Mouse (Mus musculus) small intestine, adult 2 months (tissue): ENCODE data around the gene Sspn. TPM values are rescaled to one million over a fixed set of nuclear protein-coding genes. Genes with fewer than 3 reads are reported as not detected.

Source experiments
- H3K27ac ChIP-seq: fragments of 200-500 bp; 2 replicates; pipeline ENCODE4 v1.5.1; 2012; ENCODE audit warnings: low read depth, low read length, control low read depth, inconsistent platforms; ENCODE audit not compliant: insufficient read depth
- H3K27me3 ChIP-seq: fragments of 200-500 bp; 2 replicates; pipeline ENCODE4 v1.6.1; 2012; ENCODE audit warnings: mild to moderate bottlenecking, moderate library complexity, low read length, inconsistent platforms; ENCODE audit not compliant: control insufficient read depth, insufficient read depth
- H3K36me3 ChIP-seq: fragments of 200-500 bp; 2 replicates; pipeline ENCODE4 v1.6.1; 2012; ENCODE audit warnings: mild to moderate bottlenecking, low read length, control low read depth, inconsistent platforms; ENCODE audit not compliant: control insufficient read depth, insufficient read depth
- H3K4me1 ChIP-seq: fragments of 200-500 bp; 2 replicates; pipeline ENCODE4 v1.6.1; 2012; ENCODE audit warnings: low read length, inconsistent platforms, mixed read lengths; ENCODE audit not compliant: control insufficient read depth, insufficient read depth, insufficient read length
- H3K4me3 ChIP-seq: fragments of 200-500 bp; 2 replicates; pipeline ENCODE4 v1.5.1; 2012; ENCODE audit warnings: low read depth, mild to moderate bottlenecking, control low read depth, inconsistent platforms, low read length, moderate library complexity
- CTCF ChIP-seq: fragments of 200-500 bp; IDR thresholded peaks from 2 replicates; pipeline ENCODE4 v1.5.1; 2012; ENCODE audit warnings: low read depth, mild to moderate bottlenecking, control low read depth, inconsistent platforms, low read length, moderate library complexity, mixed read lengths; ENCODE audit not compliant: insufficient replicate concordance, insufficient read length; ENCODE audit errors: extremely low read depth
- POLR2A ChIP-seq: fragments of 200-500 bp; IDR thresholded peaks from 2 replicates; pipeline ENCODE4 v1.6.1; 2012; ENCODE audit warnings: low read depth, mild to moderate bottlenecking, control low read depth, inconsistent platforms, low read length, moderate library complexity
- WGBS: fragments of 180-500 bp; shearing (Covaris S2); methylation state at CpG from one replicate; pipeline ENCODE4 v1.1.7; 2018; 5-methylcytosine and 5-hydroxymethylcytosine counted together
- polyA plus RNA-seq: library from polyadenylated mRNA; depleted of rRNA; stranded (reverse); fragments of >200 nt; gene quantifications from 2 replicates; pipeline ENCODE4 v1.2.3, GENCODE M21; 2012

Sspn gene
- polyA plus RNA-seq, 1 experiment, result 1.2 TPM

DNA sequence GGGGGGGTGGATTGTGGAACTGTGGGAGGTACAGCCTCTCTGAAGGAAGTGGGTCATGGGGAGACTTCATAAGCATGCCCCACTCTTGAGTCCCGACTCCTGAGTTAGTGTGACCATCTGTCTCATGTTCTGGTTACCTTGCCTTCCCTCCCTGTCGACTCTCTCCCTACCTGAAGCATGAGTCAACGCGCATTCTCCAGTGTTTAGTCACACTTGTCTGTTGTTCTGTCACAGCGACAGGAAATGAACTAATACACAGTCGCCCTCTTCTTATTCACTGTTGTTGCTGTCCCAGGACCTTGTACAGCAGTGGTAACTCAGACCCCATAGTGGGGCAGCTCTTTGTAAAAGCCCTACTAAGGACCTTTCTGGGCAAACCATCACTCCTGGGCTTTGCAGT is 41.4 kb downstream of the Sspn start:
- 73% methylated on average over 6 of the region's 6 CpGs for WGBS
- Histone ChIP-seq H3K36me3 (no peaks in the 10 kb centered on the region), H3K27me3 (no peaks in the 10 kb centered on the region), H3K4me3 (no peak overlapping the region), H3K4me1 (no peaks in the 10 kb centered on the region), H3K27ac (no peak overlapping the region)
- TF ChIP-seq POLR2A, result no peak
- no peak for TF ChIP-seq CTCF

- Histone ChIP-seq H3K27me3 (no peaks in the 10 kb centered on the region), H3K4me3 (no peak overlapping the region), H3K36me3 (no peaks in the 10 kb centered on the region), H3K27ac (no peak overlapping the region), H3K4me1 (no peaks in the 10 kb centered on the region)
- 73% methylated on average over 5 of the region's 5 CpGs for WGBS
- TF ChIP-seq POLR2A (no peak), CTCF (no peak)
Observed at GRCm38 (mm10) chr6:145973356-145973755, 41.9 kb downstream of the Sspn start.

DNA sequence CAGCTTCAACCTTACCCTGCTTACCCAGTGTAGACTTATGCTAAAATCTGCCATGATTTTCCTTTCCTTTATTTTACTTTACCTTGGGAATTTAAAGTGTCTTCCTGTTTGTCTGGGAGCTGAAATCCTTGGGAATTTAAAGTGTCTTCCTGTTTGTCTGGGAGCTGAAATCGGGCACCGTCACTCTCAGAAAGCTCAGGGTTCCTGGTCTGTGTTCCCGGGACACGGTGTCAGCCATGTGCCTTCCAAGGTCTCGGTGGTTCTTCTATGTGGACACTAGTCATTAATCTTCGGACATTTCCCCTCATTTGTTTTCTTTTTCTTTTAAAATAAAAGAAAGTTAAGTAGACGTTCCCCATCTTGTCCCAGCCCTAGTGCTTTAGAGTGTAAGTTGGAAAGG is 43.3 kb downstream of the Sspn start:
- 69% methylated on average over 7 of the region's 7 CpGs for WGBS
- Histone ChIP-seq H3K27ac (no peak overlapping the region), H3K4me3 (no peak overlapping the region), H3K36me3 (no peaks in the 10 kb centered on the region), H3K4me1 (no peaks in the 10 kb centered on the region), H3K27me3 (no peaks in the 10 kb centered on the region)
- TF ChIP-seq POLR2A (no peak), CTCF (no peak)

- Histone ChIP-seq H3K4me1 (no peaks in the 10 kb centered on the region), H3K36me3 (no peaks in the 10 kb centered on the region), H3K27ac (no peak overlapping the region), H3K4me3 (no peak overlapping the region), H3K27me3 (no peaks in the 10 kb centered on the region)
- 70% methylated on average over 3 of the region's 3 CpGs for WGBS
- TF ChIP-seq CTCF, result no peak
- TF ChIP-seq POLR2A, result no peak
Observed at GRCm38 (mm10) chr6:145977344-145977743, 45.9 kb downstream of the Sspn start.

DNA sequence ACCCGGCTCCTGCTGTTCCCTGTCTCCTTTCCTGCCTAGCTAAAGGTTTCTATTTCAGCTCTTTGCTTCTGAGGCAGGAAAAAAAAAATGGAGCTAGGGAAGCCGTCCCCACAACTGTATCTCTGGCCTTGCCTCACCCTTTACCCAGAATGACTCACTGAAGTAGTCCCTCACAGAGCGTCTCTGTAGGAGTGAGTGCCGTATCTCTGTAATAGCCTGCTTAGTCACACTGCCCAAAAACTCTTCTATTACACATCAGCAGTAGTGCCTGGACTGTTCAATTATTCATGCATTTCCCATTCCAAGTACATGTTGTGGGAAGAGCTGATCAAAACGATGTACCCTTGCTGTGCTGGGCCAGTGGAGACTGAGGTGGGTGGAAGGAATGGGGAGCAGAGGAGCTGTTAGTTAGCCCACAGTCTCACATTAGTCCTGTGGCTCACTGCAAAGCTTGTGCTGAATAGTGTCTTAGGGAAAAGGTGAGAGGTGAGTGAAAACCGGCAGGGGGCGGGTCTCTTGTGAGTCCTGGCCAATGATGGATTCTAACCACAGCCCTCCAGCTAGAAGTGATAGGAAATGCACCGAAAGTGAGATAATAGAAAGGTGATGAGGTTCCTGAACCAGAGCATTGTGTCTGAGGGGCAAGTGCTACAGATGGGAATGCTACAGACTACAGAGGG is 46.5 kb downstream of the Sspn start:
- Histone ChIP-seq H3K27ac (no peak overlapping the region), H3K4me3 (no peak overlapping the region), H3K36me3 (no peaks in the 10 kb centered on the region), H3K27me3 (no peaks in the 10 kb centered on the region), H3K4me1 (no peaks in the 10 kb centered on the region)
- 58% methylated on average over 8 of the region's 8 CpGs for WGBS
- TF ChIP-seq POLR2A (no peak), CTCF (no peak)

DNA sequence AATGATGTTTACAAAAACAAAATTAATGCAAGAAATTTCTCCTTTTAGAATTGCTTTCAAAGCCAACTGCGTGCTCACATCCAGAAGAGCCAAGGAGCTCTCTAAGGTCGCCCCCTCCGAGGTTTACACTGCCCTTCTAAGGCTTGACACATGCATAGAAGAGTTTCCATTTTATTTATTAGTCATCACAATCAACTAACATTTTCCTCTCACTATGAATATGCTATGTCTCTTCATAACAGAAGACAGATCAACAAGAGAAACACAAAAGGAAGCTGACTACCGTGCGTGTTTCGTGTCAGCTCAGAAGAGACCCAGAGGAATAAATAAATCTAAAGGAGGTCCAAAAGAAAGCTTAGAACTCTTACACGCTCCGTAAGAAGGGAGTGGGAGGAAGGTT is 49.6 kb downstream of the Sspn start:
- TF ChIP-seq POLR2A (no peak), CTCF (no peak)
- Histone ChIP-seq H3K27ac (no peak overlapping the region), H3K27me3 (no peaks in the 10 kb centered on the region), H3K36me3 (no peaks in the 10 kb centered on the region), H3K4me1 (no peaks in the 10 kb centered on the region), H3K4me3 (no peak overlapping the region)
- 82% methylated on average over 8 of the region's 8 CpGs for WGBS

- Histone ChIP-seq H3K4me3 (no peak overlapping the region), H3K27ac (no peak overlapping the region), H3K27me3 (no peaks in the 10 kb centered on the region), H3K36me3 (no peaks in the 10 kb centered on the region), H3K4me1 (no peaks in the 10 kb centered on the region)
- WGBS, result 85% methylated on average over 4 of the region's 4 CpGs
- no peak for TF ChIP-seq POLR2A
- no peak for TF ChIP-seq CTCF
Observed at GRCm38 (mm10) chr6:145982335-145982734, 50.9 kb downstream of the Sspn start.

DNA sequence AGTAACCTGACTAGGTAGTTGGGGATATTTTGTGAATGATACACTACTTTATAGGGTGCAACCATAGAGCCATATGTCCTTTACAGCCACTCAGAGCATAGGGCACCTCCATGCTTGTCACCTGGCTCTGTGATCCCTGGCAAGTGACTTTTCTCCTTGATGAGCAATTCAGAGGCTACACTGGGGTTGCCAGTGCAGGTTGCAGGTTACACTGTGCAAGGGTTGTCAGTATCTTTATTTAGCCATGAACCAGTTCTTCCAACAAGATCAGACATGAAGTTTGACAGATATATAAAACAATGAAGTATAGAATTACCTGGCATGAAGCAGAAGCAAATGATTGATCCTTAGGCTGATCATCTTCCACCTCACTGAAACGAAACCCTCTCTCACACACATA is 59.1 kb downstream of the Sspn start:
- no peak for TF ChIP-seq CTCF
- no peak for TF ChIP-seq POLR2A
- H3K27ac ChIP-seq, result no peak overlapping the region
- no peaks in the 10 kb centered on the region for H3K36me3 ChIP-seq
- H3K4me1 ChIP-seq, result no peaks in the 10 kb centered on the region
- H3K4me3 ChIP-seq, result no peak overlapping the region
- WGBS, result 65% methylated on average over 1 of the region's 1 CpGs
- no peaks in the 10 kb centered on the region for H3K27me3 ChIP-seq
